Mouse (Mus musculus) kidney, adult 2 months (tissue): ENCODE data around the gene Nsf. TPM values are rescaled to one million over a fixed set of nuclear protein-coding genes. Genes with fewer than 3 reads are reported as not detected.
A peak's percentile ranks its signal among the peaks of the same experiment; 100 is the strongest.

Experiments used
- DNase-seq: peaks from one replicate; pipeline ENCODE4 v3.0.0; 2021
- H3K27ac ChIP-seq: fragments of 200-500 bp; 2 replicates; pipeline ENCODE4 v1.5.1; 2012; ENCODE audit warnings: low read depth, low read length, control low read depth, inconsistent platforms; ENCODE audit not compliant: insufficient read depth
- H3K27me3 ChIP-seq: fragments of 200-500 bp; replicated peaks from 2 replicates; pipeline ENCODE4 v1.6.1; 2012; ENCODE audit warnings: mild to moderate bottlenecking, moderate library complexity, low read length, inconsistent platforms; ENCODE audit not compliant: control insufficient read depth, insufficient read depth
- H3K36me3 ChIP-seq: fragments of 200-500 bp; 2 replicates; pipeline ENCODE4 v1.6.1; 2012; ENCODE audit warnings: mild to moderate bottlenecking, moderate library complexity, low read length, inconsistent platforms; ENCODE audit not compliant: control insufficient read depth, insufficient read depth
- H3K4me1 ChIP-seq: fragments of 200-500 bp; 2 replicates; pipeline ENCODE4 v1.6.1; 2011; ENCODE audit warnings: low read length; ENCODE audit not compliant: control insufficient read depth, insufficient read depth
- H3K4me3 ChIP-seq: fragments of 200-500 bp; 2 replicates; pipeline ENCODE4 v1.5.1; 2011; ENCODE audit warnings: mild to moderate bottlenecking, low read depth, low read length, control low read depth; ENCODE audit not compliant: insufficient read depth
- CTCF ChIP-seq: fragments of 200-500 bp; conservative IDR thresholded peaks from 2 replicates; pipeline ENCODE4 v1.5.1; 2011; ENCODE audit warnings: low read depth, mild to moderate bottlenecking, control low read depth, low read length, moderate library complexity, mixed read lengths; ENCODE audit not compliant: insufficient read depth, insufficient read length
- POLR2A ChIP-seq: fragments of 200-500 bp; IDR thresholded peaks from one replicate; pipeline ENCODE4 v1.6.1; 2011; ENCODE audit warnings: low read depth, low read length, control low read depth
- WGBS: fragments of 180-500 bp; shearing (Covaris S2); methylation state at CpG from one replicate; pipeline ENCODE4 v1.1.7; 2018; 5-methylcytosine and 5-hydroxymethylcytosine counted together
- polyA plus RNA-seq: library from polyadenylated mRNA; depleted of rRNA; stranded (reverse); fragments of >200 nt; gene quantifications from 2 replicates; pipeline ENCODE4 v1.2.3, GENCODE M21; 2012

Gene Nsf
- polyA plus RNA-seq, 1 experiment = 35.4 TPM

DNA sequence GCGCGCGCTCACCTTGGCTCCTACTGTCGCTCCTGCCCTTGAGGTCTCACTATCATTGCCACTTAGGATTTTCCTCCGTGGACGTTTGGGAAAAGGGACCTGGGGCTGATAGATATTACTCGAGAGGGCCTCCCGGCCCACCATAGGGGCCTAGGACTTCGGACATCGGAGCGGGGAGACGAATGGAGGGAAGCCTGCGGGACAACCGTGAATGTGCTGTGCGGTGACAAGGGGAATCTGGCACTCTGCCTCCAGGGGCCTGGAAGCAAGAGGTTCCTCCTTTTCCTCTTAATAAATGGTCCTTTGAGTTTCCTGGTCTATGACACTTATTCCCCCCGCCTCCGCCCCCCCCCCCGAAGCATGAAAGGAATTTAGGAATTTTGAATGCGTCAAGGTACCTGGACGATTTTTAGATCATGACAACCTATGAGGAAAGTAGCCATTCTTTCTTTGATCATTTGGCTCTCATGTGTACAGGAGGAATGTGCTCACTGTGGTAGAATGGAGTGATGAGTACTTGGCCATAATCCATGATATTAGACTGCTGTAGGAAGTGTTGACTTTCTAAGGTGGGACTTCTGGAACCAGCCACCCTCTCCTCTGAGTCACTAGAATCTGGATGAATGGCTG is 13.4 kb upstream of the Nsf start:
- Histone ChIP-seq H3K4me3 (peak overlapping the region; percentile 56), H3K27me3 (no peaks in the 10 kb centered on the region), H3K27ac (peak overlapping the region; percentile 44), H3K36me3 (no peaks in the 10 kb centered on the region; the same call in 1 of the 2 replicates), H3K4me1 (no peaks in the 10 kb centered on the region)
- TF ChIP-seq CTCF (no peak), POLR2A (no peak)
- under 1% methylated on average over 20 of the region's 20 CpGs for WGBS
- DNase-seq = no peak

DNA sequence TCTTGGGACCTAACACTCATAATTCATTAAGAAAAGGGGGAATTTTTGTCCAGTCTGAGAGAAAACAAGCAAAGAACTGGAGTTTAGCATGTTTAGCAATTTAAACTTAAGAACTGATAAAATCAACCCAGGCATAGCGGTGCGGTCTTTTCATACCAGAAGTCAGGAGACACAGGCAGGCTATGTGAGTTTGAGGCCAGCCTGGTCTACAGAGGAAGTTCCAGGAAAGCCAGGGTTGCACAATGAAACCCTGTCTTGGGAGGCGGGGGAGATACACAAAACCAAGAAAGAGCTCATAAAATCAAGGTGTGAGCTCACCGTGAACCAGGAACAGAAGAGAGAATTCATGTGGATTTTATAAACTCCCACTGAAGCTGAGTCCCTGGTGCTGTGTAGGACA is 3.0 kb upstream of the Nsf start:
- DNase-seq = no peak
- H3K4me3 ChIP-seq = no peak overlapping the region
- WGBS = 84% methylated on average over 4 of the region's 4 CpGs
- H3K36me3 ChIP-seq = no peaks in the 10 kb centered on the region
- H3K27me3 ChIP-seq = no peaks in the 10 kb centered on the region
- H3K27ac ChIP-seq = no peak overlapping the region
- H3K4me1 ChIP-seq = peaks cover 4% of the 10 kb centered on the region; the same call in 1 of the 2 replicates
- TF ChIP-seq CTCF (no peak), POLR2A (no peak)

DNA sequence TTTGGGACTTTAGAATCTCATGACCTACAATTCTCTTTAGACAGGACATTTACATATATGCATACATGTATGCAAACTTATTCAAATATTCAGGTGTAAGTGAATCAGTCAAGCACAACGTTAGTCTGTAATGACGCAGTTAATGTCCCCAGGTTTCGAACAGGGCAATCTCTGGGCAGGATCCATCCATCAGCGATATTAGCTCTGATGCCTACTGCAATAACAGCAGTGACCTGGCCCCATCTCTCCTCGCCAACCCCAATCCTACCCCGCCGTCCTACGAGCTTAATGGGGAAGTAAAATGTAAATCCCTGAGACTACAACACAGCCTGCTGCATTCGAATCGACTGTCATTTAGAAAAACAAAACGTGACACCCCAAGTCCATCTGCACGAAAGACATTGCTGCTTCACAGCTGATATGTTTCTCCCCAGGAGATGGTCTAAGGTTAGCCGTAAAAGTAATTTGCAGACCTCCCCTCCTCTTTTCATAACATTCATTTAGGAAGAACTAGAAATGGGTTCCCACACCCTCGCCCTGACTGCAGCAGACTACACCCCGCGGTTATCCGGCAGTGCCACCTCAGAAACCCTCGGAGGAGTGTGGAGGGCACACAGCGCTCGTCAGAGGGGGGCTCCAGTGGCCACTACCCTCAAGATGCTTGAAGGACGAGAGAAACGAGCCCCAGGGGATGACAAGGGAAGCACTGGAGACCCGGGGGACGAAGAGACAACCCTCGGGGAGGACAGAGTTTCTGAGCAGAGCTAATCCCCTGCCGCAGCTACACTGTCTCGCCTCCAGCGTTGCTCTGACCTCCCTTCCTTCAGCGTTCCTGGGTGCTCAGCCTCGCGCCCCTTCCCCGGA is 592 bp downstream of the Nsf start:
- Histone ChIP-seq H3K4me1 (peaks cover 4% of the 10 kb centered on the region; the same call in 1 of the 2 replicates), H3K27me3 (no peaks in the 10 kb centered on the region), H3K4me3 (peak overlapping the region; percentile 85), H3K36me3 (no peaks in the 10 kb centered on the region), H3K27ac (peak overlapping the region; percentile 67)
- TF ChIP-seq POLR2A (peak; percentile 13), CTCF (no peak)
- 2% methylated on average over 32 of the region's 32 CpGs for WGBS
- no peak for DNase-seq

DNA sequence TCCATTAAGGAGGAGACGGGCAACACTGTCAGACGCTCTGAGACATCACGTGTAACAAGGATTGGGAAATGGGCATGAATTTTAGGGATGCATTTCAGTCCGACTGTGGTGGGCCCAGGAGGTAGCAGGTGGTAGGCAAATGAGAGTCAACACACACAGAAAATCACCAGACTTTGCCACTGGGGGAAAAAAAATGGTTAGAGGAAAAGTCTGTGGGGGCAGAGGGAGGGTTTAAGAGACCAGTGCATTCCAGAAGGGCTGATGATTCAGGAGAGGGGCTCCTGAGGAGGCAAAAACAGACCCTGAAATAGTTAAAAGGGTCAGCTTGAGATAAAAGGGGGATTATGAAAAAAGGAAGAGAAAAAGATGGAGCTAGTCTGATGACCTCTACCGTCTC is 1.2 kb downstream of the Nsf start:
- no peak overlapping the region for H3K27ac ChIP-seq
- WGBS = 85% methylated on average over 5 of the region's 5 CpGs
- DNase-seq = no peak
- no peaks in the 10 kb centered on the region for H3K27me3 ChIP-seq
- H3K4me3 ChIP-seq = no peak overlapping the region
- TF ChIP-seq POLR2A = no peak
- TF ChIP-seq CTCF = no peak
- no peaks in the 10 kb centered on the region for H3K36me3 ChIP-seq
- H3K4me1 ChIP-seq = peaks cover 4% of the 10 kb centered on the region; the same call in 1 of the 2 replicates

DNA sequence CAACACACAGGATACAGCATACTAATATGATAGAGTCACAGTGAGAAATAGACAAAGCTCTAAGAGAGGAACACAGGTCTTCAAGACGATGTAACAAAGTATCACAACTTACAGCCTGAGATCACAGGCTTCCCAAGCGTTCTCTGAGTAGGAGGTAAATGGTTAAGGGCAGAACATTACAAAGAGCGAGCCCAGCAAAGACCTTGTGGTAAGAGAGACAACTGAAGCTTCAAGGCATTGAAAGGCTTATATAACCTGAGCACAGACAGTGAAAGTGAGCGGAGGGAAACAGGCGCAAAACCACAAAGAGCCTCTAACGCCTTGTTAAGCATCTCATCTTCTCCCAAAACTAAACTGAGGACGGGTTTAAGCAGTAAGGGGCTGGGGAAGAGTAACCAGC is 2.8 kb downstream of the Nsf start:
- H3K4me1 ChIP-seq = peaks cover 4% of the 10 kb centered on the region; the same call in 1 of the 2 replicates
- DNase-seq = no peak
- H3K27me3 ChIP-seq = no peaks in the 10 kb centered on the region
- no peak overlapping the region for H3K4me3 ChIP-seq
- TF ChIP-seq CTCF (no peak), POLR2A (no peak)
- WGBS = 90% methylated on average over 7 of the region's 7 CpGs
- no peaks in the 10 kb centered on the region for H3K36me3 ChIP-seq
- H3K27ac ChIP-seq = no peak overlapping the region

DNA sequence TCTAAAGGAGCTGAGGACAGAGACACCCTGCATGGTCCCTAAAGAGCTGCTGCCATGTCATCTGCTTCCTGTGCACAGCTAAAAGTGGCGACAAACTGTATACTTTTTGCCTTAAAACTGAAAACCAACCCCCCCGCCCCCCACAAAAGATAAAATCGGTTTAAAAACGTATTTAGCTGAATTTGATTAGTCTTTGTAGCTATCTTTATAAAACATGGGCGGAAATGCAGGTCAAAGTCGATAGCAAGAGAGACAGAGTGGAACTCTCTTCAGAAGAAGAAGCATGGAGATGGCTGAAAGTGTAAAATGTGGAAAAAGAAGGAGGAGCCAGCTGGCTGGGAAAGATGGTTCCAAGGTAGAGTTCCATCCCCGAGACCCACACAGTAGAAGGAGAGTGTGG is 4.9 kb downstream of the Nsf start:
- Histone ChIP-seq H3K27ac (no peak overlapping the region), H3K4me3 (no peak overlapping the region), H3K36me3 (no peaks in the 10 kb centered on the region), H3K4me1 (peaks cover 4% of the 10 kb centered on the region; the same call in 1 of the 2 replicates), H3K27me3 (no peaks in the 10 kb centered on the region)
- whole genome bisulfite sequencing = 91% methylated on average over 7 of the region's 7 CpGs
- DNase-seq = no peak
- TF ChIP-seq CTCF (no peak), POLR2A (no peak)

DNA sequence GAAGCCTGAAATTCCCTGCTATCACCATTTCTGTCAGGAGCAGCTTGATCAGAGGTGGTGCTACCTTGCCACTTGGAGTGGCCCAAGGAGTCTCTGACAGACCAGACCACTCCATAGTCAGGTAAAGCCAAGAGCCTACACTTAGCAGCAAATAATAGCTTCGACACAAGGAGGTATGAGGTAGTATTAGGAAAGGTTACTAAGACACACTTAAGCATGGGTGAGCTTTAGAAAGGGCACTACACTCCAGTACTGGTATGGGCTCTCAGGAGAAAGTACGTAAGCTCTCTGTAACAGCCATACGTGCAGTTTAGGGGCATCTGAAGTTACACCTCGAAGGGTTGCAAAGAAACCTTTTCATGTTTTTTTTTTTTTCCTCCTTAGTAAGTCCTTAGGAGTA is 11.1 kb downstream of the Nsf start:
- no peaks in the 10 kb centered on the region for H3K27me3 ChIP-seq
- 91% methylated on average over 4 of the region's 4 CpGs for WGBS

More for the DNA sequence above, 11.1 kb downstream of the Nsf start:
- no peaks in the 10 kb centered on the region for H3K36me3 ChIP-seq
- H3K4me3 ChIP-seq = no peak overlapping the region
- TF ChIP-seq POLR2A (no peak), CTCF (no peak)
- H3K4me1 ChIP-seq = peaks cover 2% of the 10 kb centered on the region; the same call in 1 of the 2 replicates
- no peak for DNase-seq
- H3K27ac ChIP-seq = no peak overlapping the region
